Mouse (Mus musculus): Measurements from ENCODE around the gene Ccdc102a. TPM values are rescaled to one million over a fixed set of nuclear protein-coding genes. Genes with fewer than 3 reads are reported as not detected.
A peak's percentile ranks its signal among the peaks of the same experiment; 100 is the strongest.

Ccdc102a gene
- polyA plus RNA-seq, 2 experiments, result 52.9 to 60.7 TPM

GRCm38 (mm10) chr8:94875871-94876150 is 42.1 kb downstream of the Ccdc102a start:
- WGBS, result 0% methylated on average over 14 of the region's 20 CpGs
- peak overlapping the region; percentile 95 for H3K4me2 ChIP-seq (replicated peaks; ENCODE audit: low read depth, low read length, severe bottlenecking)
- no peaks in the 10 kb centered on the region for H3K36me3 ChIP-seq (ENCODE audit: control insufficient read depth, insufficient read depth, low read length)
- no peak for TF ChIP-seq POLR2A (IDR thresholded peaks at IDR 0.05; ENCODE audit: borderline replicate concordance, extremely low read depth, insufficient read depth, insufficient read length)
- H3K27me3 ChIP-seq (ENCODE audit: control insufficient read depth, insufficient read depth, low read length), result peaks cover 3% of the 10 kb centered on the region; the same call in 1 of the 2 replicates
- peak overlapping the region; percentile 48; the same call in 1 of the 2 replicates for H3K27ac ChIP-seq (replicated peaks; ENCODE audit: low read depth, low read length)
- 0 out of 2 replicates have a peak, but pooled peaks have one; percentile 2 for ATAC-seq (ENCODE audit: low FRiP score, low read depth)
- H3K9me3 ChIP-seq (ENCODE audit: control insufficient read depth, low read length), result no peaks in the 10 kb centered on the region
- H3K4me1 ChIP-seq (ENCODE audit: control insufficient read depth, insufficient read depth, low read length), result peaks cover 39% of the 10 kb centered on the region
- H3K4me3 ChIP-seq (replicated peaks; ENCODE audit: low read length), result peak overlapping the region; percentile 71
- DNase-seq (ENCODE audit: low spot score), result no peak
- peak overlapping the region; percentile 69 for H3K9ac ChIP-seq (ENCODE audit: low read depth, low read length, severe bottlenecking)

- WGBS, result 15% methylated on average over 17 of the region's 17 CpGs
- no peak overlapping the region; the same call in 1 of the 2 replicates for H3K27ac ChIP-seq (replicated peaks; ENCODE audit: low read depth, low read length)
- no peak for TF ChIP-seq POLR2A (IDR thresholded peaks at IDR 0.05; ENCODE audit: borderline replicate concordance, extremely low read depth, insufficient read depth, insufficient read length)
- H3K36me3 ChIP-seq (ENCODE audit: control insufficient read depth, insufficient read depth, low read length), result no peaks in the 10 kb centered on the region
- H3K4me2 ChIP-seq (replicated peaks; ENCODE audit: low read depth, low read length, severe bottlenecking), result peak overlapping the region; percentile 95
- DNase-seq (ENCODE audit: low spot score) (no peak), ATAC-seq (ENCODE audit: low FRiP score, low read depth) (no peak)
- peak overlapping the region; percentile 69 for H3K9ac ChIP-seq (ENCODE audit: low read depth, low read length, severe bottlenecking)
- H3K4me1 ChIP-seq (ENCODE audit: control insufficient read depth, insufficient read depth, low read length), result peaks cover 43% of the 10 kb centered on the region
- peak overlapping the region; percentile 71 for H3K4me3 ChIP-seq (replicated peaks; ENCODE audit: low read length)
- H3K27me3 ChIP-seq (ENCODE audit: control insufficient read depth, insufficient read depth, low read length), result peaks cover 3% of the 10 kb centered on the region; the same call in 1 of the 2 replicates
- H3K9me3 ChIP-seq (ENCODE audit: control insufficient read depth, low read length), result no peaks in the 10 kb centered on the region
Observed at GRCm38 (mm10) chr8:94875096-94875870, 42.6 kb downstream of the Ccdc102a start.

- Histone ChIP-seq H3K9ac (ENCODE audit: low read depth, low read length, severe bottlenecking) (no peak overlapping the region), H3K4me3 (replicated peaks; ENCODE audit: low read length) (0 out of 2 replicates have a peak overlapping the region, but pooled peaks have one; percentile 71), H3K36me3 (ENCODE audit: control insufficient read depth, insufficient read depth, low read length) (no peaks in the 10 kb centered on the region), H3K4me2 (replicated peaks; ENCODE audit: low read depth, low read length, severe bottlenecking) (peak overlapping the region; percentile 95; the same call in 1 of the 2 replicates), H3K27ac (replicated peaks; ENCODE audit: low read depth, low read length) (no peak overlapping the region), H3K9me3 (ENCODE audit: control insufficient read depth, low read length) (no peaks in the 10 kb centered on the region), H3K27me3 (ENCODE audit: control insufficient read depth, insufficient read depth, low read length) (peaks cover 3% of the 10 kb centered on the region; the same call in 1 of the 2 replicates), H3K4me1 (ENCODE audit: control insufficient read depth, insufficient read depth, low read length) (peaks cover 51% of the 10 kb centered on the region)
- ATAC-seq (ENCODE audit: low FRiP score, low read depth) (no peak), DNase-seq (ENCODE audit: low spot score) (peak; percentile 71)
- WGBS, result 11% methylated on average over 6 of the region's 6 CpGs
- TF ChIP-seq POLR2A (IDR thresholded peaks at IDR 0.05; ENCODE audit: borderline replicate concordance, extremely low read depth, insufficient read depth, insufficient read length), result no peak
Observed at GRCm38 (mm10) chr8:94874358-94874757, 43.5 kb downstream of the Ccdc102a start.

GRCm38 (mm10) chr8:94872576-94872975 is 45.3 kb downstream of the Ccdc102a start:
- DNase-seq (ENCODE audit: low spot score) (no peak), ATAC-seq (ENCODE audit: low FRiP score, low read depth) (no peak)
- TF ChIP-seq POLR2A (IDR thresholded peaks at IDR 0.05; ENCODE audit: borderline replicate concordance, extremely low read depth, insufficient read depth, insufficient read length), result no peak
- H3K4me1 ChIP-seq (ENCODE audit: control insufficient read depth, insufficient read depth, low read length), result peaks cover 51% of the 10 kb centered on the region
- H3K4me2 ChIP-seq (replicated peaks; ENCODE audit: low read depth, low read length, severe bottlenecking), result no peak overlapping the region
- peaks cover 3% of the 10 kb centered on the region; the same call in 1 of the 2 replicates for H3K27me3 ChIP-seq (ENCODE audit: control insufficient read depth, insufficient read depth, low read length)
- no peaks in the 10 kb centered on the region for H3K9me3 ChIP-seq (ENCODE audit: control insufficient read depth, low read length)
- no peak overlapping the region for H3K27ac ChIP-seq (replicated peaks; ENCODE audit: low read depth, low read length)
- no peak overlapping the region for H3K9ac ChIP-seq (ENCODE audit: low read depth, low read length, severe bottlenecking)
- H3K4me3 ChIP-seq (replicated peaks; ENCODE audit: low read length), result no peak overlapping the region
- 62% methylated on average over 2 of the region's 2 CpGs for WGBS
- no peaks in the 10 kb centered on the region; the same call in 1 of the 2 replicates for H3K36me3 ChIP-seq (ENCODE audit: control insufficient read depth, insufficient read depth, low read length)

- DNase-seq (ENCODE audit: low spot score) (no peak), ATAC-seq (ENCODE audit: low FRiP score, low read depth) (no peak)
- Histone ChIP-seq H3K36me3 (ENCODE audit: control insufficient read depth, insufficient read depth, low read length) (peaks cover 2% of the 10 kb centered on the region; the same call in 1 of the 2 replicates), H3K4me1 (ENCODE audit: control insufficient read depth, insufficient read depth, low read length) (peaks cover 51% of the 10 kb centered on the region), H3K27ac (replicated peaks; ENCODE audit: low read depth, low read length) (no peak overlapping the region), H3K9me3 (ENCODE audit: control insufficient read depth, low read length) (no peaks in the 10 kb centered on the region), H3K9ac (ENCODE audit: low read depth, low read length, severe bottlenecking) (0 out of 2 replicates have a peak overlapping the region, but pooled peaks have one; percentile 7), H3K27me3 (ENCODE audit: control insufficient read depth, insufficient read depth, low read length) (peaks cover 3% of the 10 kb centered on the region; the same call in 1 of the 2 replicates), H3K4me3 (replicated peaks; ENCODE audit: low read length) (no peak overlapping the region), H3K4me2 (replicated peaks; ENCODE audit: low read depth, low read length, severe bottlenecking) (0 out of 2 replicates have a peak overlapping the region, but pooled peaks have one; percentile 9)
- TF ChIP-seq POLR2A (IDR thresholded peaks at IDR 0.05; ENCODE audit: borderline replicate concordance, extremely low read depth, insufficient read depth, insufficient read length), result no peak
- 26% methylated on average over 3 of the region's 3 CpGs for WGBS
Observed at GRCm38 (mm10) chr8:94872156-94872555, 45.7 kb downstream of the Ccdc102a start.

Measured in limb, embryonic 14.5 days (tissue).